Mouse (Mus musculus): ENCODE data around the gene Olfr1306. TPM values are rescaled to one million over a fixed set of nuclear protein-coding genes. Genes with fewer than 3 reads are reported as not detected.

The Olfr1306 gene
- not detected for total RNA-seq (2021)
- long read RNA-seq, experiment 1, result 0 reads
- long read RNA-seq, experiment 2, result 0 reads

DNA sequence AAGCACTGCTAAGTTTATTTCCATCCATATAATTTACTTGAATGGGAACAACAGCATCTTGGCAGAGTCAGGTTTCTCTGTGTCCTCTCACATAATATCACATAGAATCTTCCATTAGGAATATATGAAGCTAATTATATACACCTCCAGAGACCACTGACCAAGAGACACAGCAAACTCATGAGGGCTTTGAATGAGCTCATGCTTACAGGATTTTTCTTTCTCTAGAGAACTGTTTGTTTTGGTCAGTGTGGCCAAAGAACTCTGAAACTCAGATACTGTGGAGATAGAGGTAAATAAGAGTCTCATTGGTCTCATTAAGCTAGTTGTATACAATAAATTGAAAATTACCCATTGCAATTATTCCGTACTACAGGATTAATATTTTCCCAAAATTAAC, at the start of gene Olfr1306:
Olfr1306 (minus strand) TSS at position 101 of the 400 bp plus-strand sequence.
- DNase-seq, result no peak

DNA sequence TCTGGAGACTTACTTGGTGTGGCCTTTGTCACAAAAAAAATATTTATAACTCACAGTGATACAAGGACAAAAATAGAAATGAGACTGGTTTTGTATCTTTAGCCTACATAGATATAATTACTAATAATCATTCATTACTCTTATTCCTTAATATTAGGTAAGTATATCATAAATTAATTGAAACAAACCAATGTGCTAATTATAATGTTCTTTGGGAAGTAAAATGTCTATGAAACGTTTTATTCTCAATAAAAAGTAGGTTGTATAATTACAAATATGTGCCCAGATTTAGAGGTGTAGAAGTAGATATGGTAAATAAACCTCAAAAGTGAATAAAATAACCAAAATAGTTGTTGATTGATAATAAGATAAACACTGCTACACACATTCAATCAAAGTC, 48.8 kb upstream of the Olfr1306 start, which contains the start of gene Olfr1308:
Olfr1308 (minus strand) TSS at position 101 of the 400 bp plus-strand sequence.
- DNase-seq, result no peak

DNA sequence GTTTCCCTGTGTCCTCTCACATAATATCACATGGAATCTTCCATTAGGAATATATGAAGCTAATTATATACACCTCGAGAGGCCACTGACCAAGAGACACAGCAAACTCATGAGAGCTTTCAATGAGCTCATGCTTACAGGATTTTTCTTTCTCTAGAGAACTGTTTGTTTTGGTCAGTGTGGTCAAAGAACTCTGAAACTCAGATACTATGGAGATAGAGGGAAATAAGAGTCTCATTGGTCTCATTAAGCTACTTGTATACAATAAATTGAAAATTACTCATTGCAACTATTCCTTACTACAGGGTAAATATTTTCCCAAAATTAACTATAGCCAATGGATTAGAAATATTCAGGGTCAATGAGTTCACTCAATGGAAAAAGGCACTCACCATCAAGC, 33.3 kb upstream of the Olfr1306 start, which contains the start of gene Olfr1307:
Olfr1307 (minus strand) TSS at position 101 of the 400 bp plus-strand sequence.
- no peak for DNase-seq

DNA sequence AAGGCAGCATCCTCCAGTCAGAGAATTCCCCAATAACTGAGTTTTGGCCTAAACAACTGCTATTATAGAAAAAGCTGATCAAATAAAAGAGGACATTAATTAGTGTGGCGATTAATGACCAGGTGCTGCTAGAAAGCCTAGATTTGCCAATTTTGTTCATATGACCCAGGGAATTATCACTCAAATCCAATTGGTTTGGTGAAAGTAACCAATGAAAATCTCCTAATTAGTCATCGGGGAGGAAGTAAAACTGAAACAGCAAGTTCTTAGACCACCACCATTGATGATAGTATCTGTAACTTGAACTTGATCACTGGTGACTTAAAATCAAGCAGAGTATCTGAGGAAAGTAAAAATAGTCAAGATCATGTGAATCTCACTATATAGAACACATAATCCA, 39.0 kb downstream of the Olfr1306 start, which contains the start of gene Olfr1305:
Olfr1305 (minus strand) TSS at position 101 of the 400 bp plus-strand sequence.
- DNase-seq, result no peak

Other genes with a start within 250 kb of the Olfr1306 start
- not detected for gene Olfr1301, start 165.3 kb downstream of the Olfr1306 start, total RNA-seq (2021)
- gene Olfr1302, start 138.8 kb downstream of the Olfr1306 start, total RNA-seq (2021), result not detected
- not detected for gene Olfr1303, start 95.9 kb downstream of the Olfr1306 start, total RNA-seq (2021)
- gene Olfr1305, start 39.1 kb downstream of the Olfr1306 start, total RNA-seq (2021), result not detected
- gene Olfr1307, start 33.2 kb upstream of the Olfr1306 start, total RNA-seq (2021), result not detected
- gene Olfr1308, start 48.7 kb upstream of the Olfr1306 start, total RNA-seq (2021), result not detected
- not detected for gene Olfr1309, start 74.0 kb upstream of the Olfr1306 start, total RNA-seq (2021)
- not detected for gene Olfr1310, start 96.4 kb upstream of the Olfr1306 start, total RNA-seq (2021)
- not detected for gene Olfr1311, start 108.1 kb upstream of the Olfr1306 start, total RNA-seq (2021)
- not detected for gene Olfr1312, start 134.0 kb upstream of the Olfr1306 start, total RNA-seq (2021)
- gene Olfr1313, start 161.6 kb upstream of the Olfr1306 start, total RNA-seq (2021), result not detected
- not detected for gene Olfr1314, start 180.5 kb upstream of the Olfr1306 start, total RNA-seq (2021)
- not detected for gene Olfr1315-ps1, start 199.2 kb upstream of the Olfr1306 start, total RNA-seq (2021)
- gene Olfr1316, start 218.7 kb upstream of the Olfr1306 start, total RNA-seq (2021), result not detected
- not detected for gene Olfr1317, start 224.1 kb upstream of the Olfr1306 start, total RNA-seq (2021)
- gene Olfr1318, start 237.9 kb upstream of the Olfr1306 start, total RNA-seq (2021), result not detected